Mouse (Mus musculus) lung, embryonic 15.5 days (tissue): ENCODE results near the gene Oas3. TPM values are rescaled to one million over a fixed set of nuclear protein-coding genes. Genes with fewer than 3 reads are reported as not detected.
A peak's percentile ranks its signal among the peaks of the same experiment; 100 is the strongest.
"Not testable (repeated sequence)": the region's sequence is repeated elsewhere in the genome, so short reads cannot be mapped to it uniquely, and the experiment has no call there.

ENCODE experiments used
- ATAC-seq: fragments of 200-750 bp; cut with Nextera tagmentation; 2 replicates; pipeline ENCODE4 v1.8.0; 2017; ENCODE audit warnings: moderate number of reproducible peaks, borderline replicate concordance; ENCODE audit not compliant: low FRiP score, low TSS enrichment; ENCODE audit errors: extremely low read depth
- H3K27ac ChIP-seq: fragments of 300-500 bp; sonication (generic); 2 replicates; pipeline ENCODE4 v1.5.1; 2015; ENCODE audit warnings: moderate library complexity, mild to moderate bottlenecking, inconsistent platforms
- H3K27me3 ChIP-seq: fragments of 300-500 bp; sonication (generic); 2 replicates; pipeline ENCODE4 v1.6.1; 2015; ENCODE audit warnings: inconsistent platforms
- H3K36me3 ChIP-seq: fragments of 300-500 bp; sonication (generic); 2 replicates; pipeline ENCODE4 v1.6.1; 2015; ENCODE audit warnings: inconsistent platforms
- H3K4me1 ChIP-seq: fragments of 300-500 bp; sonication (generic); 2 replicates; pipeline ENCODE4 v1.6.1; 2015; ENCODE audit warnings: inconsistent platforms
- H3K4me2 ChIP-seq: fragments of 300-500 bp; sonication (generic); 2 replicates; pipeline ENCODE4 v1.6.1; 2015; ENCODE audit warnings: inconsistent platforms, mild to moderate bottlenecking, moderate library complexity
- H3K4me3 ChIP-seq: fragments of 300-500 bp; sonication (generic); 2 replicates; pipeline ENCODE4 v1.5.1; 2015; ENCODE audit warnings: mild to moderate bottlenecking, inconsistent platforms
- H3K9ac ChIP-seq: fragments of 300-500 bp; sonication (generic); 2 replicates; pipeline ENCODE4 v1.6.1; 2015; ENCODE audit warnings: inconsistent platforms
- H3K9me3 ChIP-seq: fragments of 300-500 bp; sonication (generic); 2 replicates; pipeline ENCODE4 v1.6.1; 2016; ENCODE audit warnings: inconsistent platforms
- WGBS: fragments of 180-500 bp; shearing (Covaris S2); methylation state at CpG from one replicate; pipeline ENCODE4 v1.1.7; 2015; 5-methylcytosine and 5-hydroxymethylcytosine counted together
- polyA plus RNA-seq: library from polyadenylated mRNA; unstranded; fragments of >200 nt; fragmentation: Nextera tagmentation; extraction: Ambion mirVana; gene quantifications from 2 replicates; pipeline ENCODE4 v1.2.1, GENCODE M21; 2015

Oas3 gene
- polyA plus RNA-seq, result 0.09 and 0.12 TPM in 2 replicates

DNA sequence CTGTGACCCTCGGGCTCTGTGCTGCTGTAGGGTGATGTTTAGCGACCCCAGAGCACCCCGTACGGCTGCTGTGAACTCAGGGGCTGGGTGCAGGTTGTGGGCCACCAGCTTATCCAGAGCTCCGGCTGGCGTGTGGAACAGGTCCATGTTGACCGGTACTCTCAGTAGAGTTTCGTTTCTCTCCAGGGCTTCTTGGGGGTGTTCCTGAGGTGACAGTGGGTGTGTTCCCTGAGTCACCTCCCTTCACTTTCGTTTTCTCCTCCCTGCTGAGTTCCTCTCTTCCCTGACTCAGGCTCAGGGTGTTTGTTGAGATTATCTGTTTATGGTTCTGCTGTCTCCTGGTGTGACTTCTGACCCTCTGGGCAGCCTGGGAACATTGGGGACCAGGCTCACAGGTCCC, at the start of gene Oas3:
Gene Oas3, minus strand, starts transcription at position 184 of the 400 bp plus-strand sequence.
- Histone ChIP-seq H3K36me3 (no peaks in the 10 kb centered on the region), H3K4me2 (no peak within 1 kb of the TSS), H3K4me1 (no peaks in the 10 kb centered on the region), H3K27ac (no peak within 1 kb of the TSS), H3K4me3 (no peak within 1 kb of the TSS), H3K27me3 (no peaks in the 10 kb centered on the region), H3K9me3 (no peaks in the 10 kb centered on the region), H3K9ac (no peak within 1 kb of the TSS)
- WGBS, result 64% methylated on average over 9 of the region's 9 CpGs
- no peak for ATAC-seq

- no peak overlapping the region for H3K4me3 ChIP-seq
- H3K27me3 ChIP-seq, result no peaks in the 10 kb centered on the region
- no peak for ATAC-seq
- no peaks in the 10 kb centered on the region for H3K4me1 ChIP-seq
- H3K27ac ChIP-seq, result no peak overlapping the region
- no peak overlapping the region for H3K4me2 ChIP-seq
- no peaks in the 10 kb centered on the region for H3K36me3 ChIP-seq
- no peak overlapping the region for H3K9ac ChIP-seq
- peaks cover 4% of the 10 kb centered on the region; the same call in 1 of the 2 replicates for H3K9me3 ChIP-seq
These were observed 41.5 kb upstream of the Oas3 start for GRCm38 (mm10) chr5:120818999-120819398.

- H3K4me3 ChIP-seq, result no peak overlapping the region
- ATAC-seq, result no peak
- no peak overlapping the region for H3K4me2 ChIP-seq
- H3K4me1 ChIP-seq, result peaks cover 10% of the 10 kb centered on the region; the same call in 1 of the 2 replicates
- 58% methylated on average over 3 of the region's 3 CpGs for WGBS
- H3K27ac ChIP-seq, result no peak overlapping the region
- H3K27me3 ChIP-seq, result no peaks in the 10 kb centered on the region
- H3K9ac ChIP-seq, result no peak overlapping the region
- peaks cover 4% of the 10 kb centered on the region; the same call in 1 of the 2 replicates for H3K9me3 ChIP-seq
- H3K36me3 ChIP-seq, result no peaks in the 10 kb centered on the region
These were observed 38.5 kb upstream of the Oas3 start for GRCm38 (mm10) chr5:120815949-120816348.

GRCm38 (mm10) chr5:120813023-120813422, 35.6 kb upstream of the Oas3 start:
- ATAC-seq, result no peak
- 76% methylated on average over 6 of the region's 6 CpGs for WGBS
- Histone ChIP-seq H3K27ac (no peak overlapping the region), H3K4me1 (peaks cover 10% of the 10 kb centered on the region; the same call in 1 of the 2 replicates), H3K4me2 (peak overlapping the region; percentile 67), H3K27me3 (no peaks in the 10 kb centered on the region), H3K4me3 (peak overlapping the region; percentile 44), H3K9me3 (no peaks in the 10 kb centered on the region), H3K36me3 (no peaks in the 10 kb centered on the region), H3K9ac (peak overlapping the region; percentile 45)

DNA sequence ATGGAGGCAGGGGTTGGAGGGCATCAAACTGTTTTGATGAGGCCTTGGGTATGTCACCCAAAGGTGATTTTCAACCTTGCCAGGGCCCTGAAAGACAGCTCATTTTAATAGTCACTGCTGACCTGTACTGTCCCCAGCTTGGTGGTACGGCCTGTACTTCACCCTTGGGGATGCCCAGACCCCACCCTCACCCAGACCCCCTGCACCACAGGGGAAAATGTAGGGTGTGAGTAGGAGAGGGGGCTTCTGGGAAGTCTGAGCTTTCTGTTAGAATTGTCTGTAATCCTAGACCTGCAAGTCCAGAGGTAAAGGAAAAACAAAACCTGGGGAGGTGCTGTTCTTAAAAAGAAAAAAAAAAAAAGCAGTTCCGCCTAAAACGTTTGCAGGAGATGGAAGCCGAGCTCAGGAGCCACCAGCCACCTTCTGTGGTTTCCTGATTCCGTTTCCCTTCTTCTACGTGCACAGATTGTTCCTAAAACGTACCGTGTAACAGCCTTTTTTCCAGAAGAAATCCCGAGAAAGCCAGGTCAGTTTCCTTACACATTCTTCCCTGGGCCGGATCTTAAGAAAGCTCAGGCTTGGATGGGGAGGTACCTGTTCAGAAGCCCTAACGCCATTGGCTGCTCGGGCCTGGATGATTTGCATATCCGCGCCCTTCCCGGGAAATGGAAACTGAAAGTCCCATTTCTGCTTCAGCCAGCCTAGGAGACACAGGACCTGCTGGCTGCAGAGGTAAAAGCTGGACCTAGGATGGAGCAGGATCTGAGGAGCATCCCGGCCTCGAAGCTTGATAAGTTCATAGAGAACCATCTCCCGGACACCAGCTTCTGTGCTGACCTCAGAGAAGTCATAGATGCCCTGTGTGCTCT, 34.7 kb upstream of the Oas3 start, which contains the start of gene Oas1c:
Gene Oas1c, minus strand, starts transcription at position 564 of the 869 bp plus-strand sequence.
- Histone ChIP-seq H3K9ac (peak within 1 kb of the TSS; percentile 45), H3K4me1 (peaks cover 10% of the 10 kb centered on the region; the same call in 1 of the 2 replicates), H3K27ac (peak within 1 kb of the TSS; percentile 59), H3K4me2 (peak within 1 kb of the TSS; percentile 67), H3K27me3 (no peaks in the 10 kb centered on the region), H3K4me3 (peak within 1 kb of the TSS; percentile 44), H3K9me3 (no peaks in the 10 kb centered on the region), H3K36me3 (no peaks in the 10 kb centered on the region)
- WGBS, result 3% methylated on average over 18 of the region's 18 CpGs
- ATAC-seq, result peak; percentile 71; the same call in 1 of the 2 replicates

- Histone ChIP-seq H3K36me3 (no peaks in the 10 kb centered on the region), H3K9me3 (no peaks in the 10 kb centered on the region), H3K4me1 (peaks cover 10% of the 10 kb centered on the region; the same call in 1 of the 2 replicates), H3K9ac (no peak overlapping the region), H3K27me3 (no peaks in the 10 kb centered on the region), H3K4me2 (no peak overlapping the region), H3K27ac (no peak overlapping the region), H3K4me3 (no peak overlapping the region)
- ATAC-seq, result no peak
- WGBS, result 33% methylated on average over 6 of the region's 6 CpGs
These were observed 31.7 kb upstream of the Oas3 start for GRCm38 (mm10) chr5:120809171-120809570.

GRCm38 (mm10) chr5:120806458-120806857, 29.0 kb upstream of the Oas3 start:
- H3K9me3 ChIP-seq, result no peaks in the 10 kb centered on the region
- no peaks in the 10 kb centered on the region for H3K4me1 ChIP-seq
- WGBS, result 77% methylated on average over 1 of the region's 1 CpGs
- ATAC-seq, result no peak
- no peak overlapping the region for H3K27ac ChIP-seq
- no peak overlapping the region for H3K4me3 ChIP-seq
- H3K36me3 ChIP-seq, result no peaks in the 10 kb centered on the region
- H3K9ac ChIP-seq, result no peak overlapping the region
- H3K4me2 ChIP-seq, result no peak overlapping the region
- H3K27me3 ChIP-seq, result no peaks in the 10 kb centered on the region

GRCm38 (mm10) chr5:120803596-120803995, 26.1 kb upstream of the Oas3 start:
- H3K4me2 ChIP-seq, result no peak overlapping the region
- no peak overlapping the region for H3K27ac ChIP-seq
- WGBS, result 51% methylated on average over 2 of the region's 2 CpGs
- no peaks in the 10 kb centered on the region for H3K4me1 ChIP-seq
- H3K27me3 ChIP-seq, result no peaks in the 10 kb centered on the region
- no peak for ATAC-seq
- H3K36me3 ChIP-seq, result no peaks in the 10 kb centered on the region
- no peak overlapping the region for H3K9ac ChIP-seq
- H3K9me3 ChIP-seq, result no peaks in the 10 kb centered on the region
- no peak overlapping the region for H3K4me3 ChIP-seq

- H3K36me3 ChIP-seq, H3K9ac ChIP-seq, H3K4me1 ChIP-seq, H3K27me3 ChIP-seq, H3K9me3 ChIP-seq, H3K27ac ChIP-seq, ATAC-seq, H3K4me3 ChIP-seq, H3K4me2 ChIP-seq: not testable (repeated sequence)
- WGBS, result 63% methylated on average over 2 of the region's 2 CpGs
These were observed 21.5 kb upstream of the Oas3 start for GRCm38 (mm10) chr5:120798943-120799342.

DNA sequence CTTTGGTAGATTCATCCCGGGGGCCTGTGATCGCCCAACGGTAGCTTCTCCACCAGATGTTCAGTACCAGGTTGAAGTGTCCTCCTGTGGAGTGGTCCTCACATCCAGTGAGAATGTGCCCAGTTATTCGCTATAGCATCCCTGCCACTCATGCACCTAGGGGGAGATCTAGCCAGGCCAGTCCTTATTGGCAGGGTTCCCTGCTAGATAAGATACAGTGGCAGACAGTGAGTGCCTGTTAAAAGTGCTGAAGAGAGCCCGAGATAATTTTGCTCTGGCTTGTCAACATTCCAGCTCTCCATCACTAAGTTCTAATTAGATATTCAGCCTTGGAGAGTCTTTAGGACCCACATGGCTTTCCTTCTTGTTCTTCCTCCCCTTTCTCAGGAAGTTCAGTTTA, 20.7 kb upstream of the Oas3 start:
- not testable (repeated sequence) for H3K27me3 ChIP-seq, H3K4me3 ChIP-seq, H3K36me3 ChIP-seq, H3K9ac ChIP-seq, ATAC-seq, H3K4me1 ChIP-seq, H3K9me3 ChIP-seq, H3K27ac ChIP-seq, H3K4me2 ChIP-seq
- 63% methylated on average over 5 of the region's 5 CpGs for WGBS

DNA sequence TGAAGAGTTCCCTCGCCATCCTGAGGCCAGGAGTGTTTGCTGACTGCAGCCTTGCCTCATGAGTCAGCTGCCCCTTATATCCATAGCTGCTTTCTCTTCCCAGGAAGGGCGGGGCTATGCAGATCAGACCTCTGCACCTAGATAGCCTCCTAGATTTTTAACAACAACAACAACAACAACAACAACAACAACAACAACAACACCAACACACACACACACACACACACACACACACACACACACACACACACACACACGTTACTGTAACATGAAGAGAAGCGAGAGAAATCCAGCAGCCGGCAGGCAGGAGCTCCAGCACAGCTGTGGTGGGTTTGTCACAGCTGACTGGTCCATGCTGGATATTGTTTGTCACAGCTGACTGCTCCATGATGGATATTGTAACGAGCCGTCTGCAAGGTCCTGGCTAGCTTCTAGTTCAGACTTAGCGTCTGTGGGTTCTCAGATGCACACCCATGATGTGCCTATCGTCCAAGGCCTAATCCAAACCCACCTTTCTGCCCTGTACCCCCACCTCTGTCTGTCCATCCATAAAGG, 18.1 kb upstream of the Oas3 start, which contains the start of gene Oas1e:
Gene Oas1e, minus strand, starts transcription at position 51 of the 555 bp plus-strand sequence.
- not testable (repeated sequence) for ATAC-seq, H3K27me3 ChIP-seq, H3K9ac ChIP-seq, H3K4me1 ChIP-seq, H3K4me2 ChIP-seq, H3K9me3 ChIP-seq, H3K27ac ChIP-seq, H3K36me3 ChIP-seq, H3K4me3 ChIP-seq
- 39% methylated on average over 9 of the region's 9 CpGs for WGBS

- Histone ChIP-seq H3K4me1 (no peaks in the 10 kb centered on the region), H3K9me3 (no peaks in the 10 kb centered on the region), H3K27me3 (0 out of 2 replicates have a peak, but pooled peaks cover 6% of the 10 kb centered on the region), H3K9ac (no peak overlapping the region), H3K36me3 (no peaks in the 10 kb centered on the region), H3K4me2 (no peak overlapping the region), H3K27ac (no peak overlapping the region), H3K4me3 (no peak overlapping the region)
- WGBS, result 19% methylated on average over 2 of the region's 2 CpGs
- ATAC-seq, result no peak
These were observed 15.6 kb upstream of the Oas3 start for GRCm38 (mm10) chr5:120793043-120793442.
